ENCODE assay signal across 1 mouse cellular context in genomic region chr17:53568118-53568517, GRCm38 (mm10).
TF ChIP-seq lines count a peak whose summit lies in the region.

No protein-coding gene starts in this region.

TF ChIP-seq in CH12.LX, 34 proteins besides CTCF, POLR2A, EP300 and RAD21 (continued from another document):
- no peak for TF ChIP-seq RCOR1 (conservative IDR thresholded peaks at IDR 0.05; ENCODE audit: low read depth, low read length)
- no peak for TF ChIP-seq KAT2A (IDR thresholded peaks at IDR 0.05; ENCODE audit: insufficient replicate concordance, low read length)
- TF ChIP-seq TCF12 (IDR thresholded peaks at IDR 0.05; ENCODE audit: low read depth, low read length), result peak; percentile 26; the same call in 1 of the 2 replicates
- TF ChIP-seq NRF1 (IDR thresholded peaks at IDR 0.05; ENCODE audit: low read depth, low read length), result no peak; the same call in 1 of the 2 replicates
- TF ChIP-seq USF1 (IDR thresholded peaks at IDR 0.05; ENCODE audit: low read depth, low read length), result no peak
- no peak for TF ChIP-seq E2F4 (IDR thresholded peaks at IDR 0.05; ENCODE audit: insufficient replicate concordance, low read depth, low read length)
